Mouse (Mus musculus) forebrain, embryonic 11.5 days (tissue): ENCODE results near the gene Ganab. TPM values are rescaled to one million over a fixed set of nuclear protein-coding genes. Genes with fewer than 3 reads are reported as not detected.

Experiments
- ATAC-seq: fragments of 200-750 bp; cut with Nextera tagmentation; replicated peaks from 2 replicates; pipeline ENCODE4 v1.8.0; 2017; ENCODE audit warnings: moderate TSS enrichment; ENCODE audit not compliant: low FRiP score
- DNase-seq: peaks from one replicate; pipeline ENCODE4 v3.0.0-alpha.2; 2017; ENCODE audit warnings: low spot score
- H3K27ac ChIP-seq: fragments of 300-500 bp; sonication (generic); 2 replicates; pipeline ENCODE4 v1.5.1; 2014; ENCODE audit warnings: low read depth, low read length
- H3K27me3 ChIP-seq: fragments of 300-500 bp; sonication (generic); 2 replicates; pipeline ENCODE4 v1.6.1; 2014; ENCODE audit warnings: mild to moderate bottlenecking, low read length, mixed read lengths; ENCODE audit not compliant: control insufficient read depth, insufficient read depth
- H3K36me3 ChIP-seq: fragments of 300-500 bp; sonication (generic); 2 replicates; pipeline ENCODE4 v1.6.1; 2014; ENCODE audit warnings: mild to moderate bottlenecking, low read length, moderate library complexity, mixed read lengths; ENCODE audit not compliant: control insufficient read depth, insufficient read depth
- H3K4me1 ChIP-seq: fragments of 300-500 bp; sonication (generic); replicated peaks from 2 replicates; pipeline ENCODE4 v1.6.1; 2014; ENCODE audit warnings: low read length, mixed read lengths; ENCODE audit not compliant: control insufficient read depth, insufficient read depth
- H3K4me2 ChIP-seq: fragments of 300-500 bp; sonication (generic); 2 replicates; pipeline ENCODE4 v1.6.1; 2014; ENCODE audit warnings: low read depth, mild to moderate bottlenecking, low read length, moderate library complexity, mixed read lengths; ENCODE audit not compliant: severe bottlenecking
- H3K4me3 ChIP-seq: fragments of 300-500 bp; sonication (generic); 2 replicates; pipeline ENCODE4 v1.5.1; 2014; ENCODE audit warnings: low read depth, low read length
- H3K9ac ChIP-seq: fragments of 300-500 bp; sonication (generic); 2 replicates; pipeline ENCODE4 v1.6.1; 2014; ENCODE audit warnings: low read length
- H3K9me3 ChIP-seq: fragments of 300-500 bp; sonication (generic); 2 replicates; pipeline ENCODE4 v1.6.1; 2016; ENCODE audit warnings: low read length, mixed read lengths; ENCODE audit not compliant: control insufficient read depth
- WGBS: fragments of 180-500 bp; shearing (Covaris S2); extraction: QIAGEN DNeasy Blood & Tissue Kit; methylation state at CpG from one replicate; pipeline ENCODE4 v1.1.7; 2014; 5-methylcytosine and 5-hydroxymethylcytosine counted together
- polyA plus RNA-seq: library from polyadenylated mRNA; unstranded; fragments of >200 nt; fragmentation: Nextera tagmentation; extraction: Ambion mirVana; gene quantifications from 2 replicates; pipeline ENCODE4 v1.2.1, GENCODE M21; 2014

The Ganab gene
- polyA plus RNA-seq, 1 experiment from 2014 or later, result 119 TPM

DNA sequence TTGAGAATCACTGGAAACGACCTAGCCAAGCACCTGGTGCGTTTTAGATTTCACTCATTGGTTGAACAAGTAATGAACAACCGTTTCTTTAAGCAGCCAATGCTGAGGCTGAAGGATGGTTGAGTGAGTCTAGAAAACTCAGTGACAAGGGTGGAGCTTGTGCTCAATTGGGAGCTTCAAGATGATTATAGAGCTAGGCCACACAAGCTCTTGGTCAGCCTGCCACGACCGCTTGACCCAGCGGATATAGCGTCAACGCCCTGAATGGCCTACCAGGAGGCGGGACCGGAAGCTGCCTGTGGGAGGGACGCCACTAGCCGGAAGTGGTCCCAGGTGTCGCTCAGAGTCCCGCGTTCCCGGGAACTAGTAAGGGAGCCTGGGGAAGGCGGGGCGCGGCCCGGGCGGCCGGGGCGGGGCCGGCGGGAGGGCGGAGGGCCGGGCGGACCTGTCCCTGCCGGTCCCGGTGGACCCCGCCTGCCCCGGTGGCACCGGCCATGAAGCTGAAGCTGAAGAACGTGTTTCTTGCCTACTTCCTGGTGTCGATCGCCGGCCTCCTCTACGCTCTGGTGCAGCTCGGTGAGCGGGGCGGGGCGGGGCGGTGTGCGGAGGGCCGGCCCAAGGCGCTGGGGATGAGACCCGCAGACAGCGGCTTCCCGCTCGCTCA, 22.3 kb downstream of the Ganab start, which contains the start of gene B3gat3:
Gene B3gat3 (plus strand): TSS at position 302 of the 664 bp plus-strand sequence.
- Histone ChIP-seq H3K27ac (peak within 1 kb of the TSS; percentile 68), H3K36me3 (peaks cover 14% of the 10 kb centered on the region), H3K4me3 (peak within 1 kb of the TSS; percentile 89), H3K9ac (peak within 1 kb of the TSS; percentile 77), H3K4me1 (peaks cover 4% of the 10 kb centered on the region; the same call in 1 of the 2 replicates), H3K9me3 (no peaks in the 10 kb centered on the region), H3K27me3 (no peaks in the 10 kb centered on the region), H3K4me2 (peak within 1 kb of the TSS; percentile 93)
- WGBS, result 3% methylated on average over 43 of the region's 50 CpGs
- ATAC-seq (peak; percentile 98), DNase-seq (peak; percentile 95)

DNA sequence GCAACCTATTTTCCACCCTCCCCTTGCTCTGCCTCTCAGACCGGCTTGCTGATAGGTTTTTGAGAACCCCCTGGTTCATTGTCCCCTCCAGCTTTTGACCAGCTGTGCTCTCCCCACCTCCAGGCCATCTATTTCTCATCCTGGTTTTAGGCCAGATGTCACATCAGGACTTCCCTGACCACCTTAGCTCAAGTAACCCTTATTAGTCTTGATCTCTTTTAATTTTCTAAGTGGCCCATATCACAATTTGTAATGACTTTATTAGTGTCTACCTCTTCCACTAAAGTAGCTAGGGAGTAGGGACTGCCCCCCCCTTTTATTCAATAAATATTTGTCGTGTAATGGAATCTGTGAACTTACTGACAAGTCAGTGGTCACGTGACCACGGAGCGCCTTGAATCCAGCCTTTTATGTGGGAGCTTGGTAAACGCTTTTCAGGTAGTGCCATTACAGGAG, 23.0 kb downstream of the Ganab start:
- H3K4me2 ChIP-seq, result peak overlapping the region; percentile 93
- DNase-seq (no peak), ATAC-seq (no peak)

DNA sequence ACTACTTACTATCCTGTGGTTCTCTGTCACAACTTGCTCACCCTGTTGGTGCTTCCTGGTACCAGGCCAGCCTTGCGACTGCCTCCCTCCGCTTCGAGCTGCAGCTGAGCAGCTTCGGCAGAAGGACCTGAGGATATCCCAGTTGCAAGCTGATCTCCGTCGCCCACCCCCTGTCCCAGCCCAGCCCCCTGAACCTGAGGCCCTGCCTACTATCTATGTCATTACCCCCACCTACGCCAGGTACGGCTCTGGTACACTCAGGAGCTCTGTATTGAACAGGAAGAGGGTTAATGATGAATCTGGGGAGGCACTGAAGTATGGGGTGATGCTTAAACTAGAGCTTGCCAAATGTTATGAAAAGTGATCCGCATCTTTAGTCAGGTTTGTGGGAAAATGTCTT, 23.9 kb downstream of the Ganab start:
- no peak for ATAC-seq

More for the DNA sequence above, 23.0 kb downstream of the Ganab start:
- Histone ChIP-seq H3K27ac (peak overlapping the region; percentile 68), H3K4me3 (peak overlapping the region; percentile 89), H3K9ac (peak overlapping the region; percentile 77), H3K36me3 (peaks cover 7% of the 10 kb centered on the region), H3K4me1 (peaks cover 4% of the 10 kb centered on the region; the same call in 1 of the 2 replicates), H3K27me3 (no peaks in the 10 kb centered on the region), H3K9me3 (no peaks in the 10 kb centered on the region)
- WGBS, result 2% methylated on average over 6 of the region's 6 CpGs

DNA sequence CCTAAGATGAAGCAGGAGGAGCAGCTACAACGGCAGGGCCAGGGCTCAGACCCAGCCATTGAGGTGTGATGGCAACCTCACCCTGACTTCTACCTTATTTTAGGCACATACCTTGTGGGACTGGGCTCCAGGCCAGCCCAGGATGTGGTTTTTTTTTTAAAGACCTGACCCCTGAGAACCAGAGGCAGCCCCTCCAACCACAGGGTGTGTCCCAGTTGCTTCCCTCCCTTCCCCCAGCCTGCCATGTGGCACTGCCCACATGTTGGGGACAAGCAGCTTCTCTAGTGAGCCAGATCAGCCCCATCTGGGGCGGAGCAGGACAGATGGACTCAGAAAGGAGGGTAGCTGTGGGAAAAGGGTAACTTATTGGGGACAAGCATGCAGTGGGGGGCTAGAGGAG, 28.9 kb downstream of the Ganab start:
- Histone ChIP-seq H3K4me1 (peaks cover 11% of the 10 kb centered on the region; the same call in 1 of the 2 replicates), H3K4me3 (no peak overlapping the region), H3K27me3 (no peaks in the 10 kb centered on the region), H3K9ac (no peak overlapping the region), H3K4me2 (no peak overlapping the region), H3K9me3 (no peaks in the 10 kb centered on the region), H3K27ac (no peak overlapping the region), H3K36me3 (no peaks in the 10 kb centered on the region; the same call in 1 of the 2 replicates)
- DNase-seq (no peak), ATAC-seq (no peak)
- WGBS, result 94% methylated on average over 2 of the region's 2 CpGs

More for the DNA sequence above, 23.9 kb downstream of the Ganab start:
- Histone ChIP-seq H3K4me3 (no peak overlapping the region), H3K9ac (no peak overlapping the region), H3K9me3 (no peaks in the 10 kb centered on the region), H3K4me2 (no peak overlapping the region), H3K27me3 (no peaks in the 10 kb centered on the region), H3K27ac (no peak overlapping the region), H3K4me1 (peaks cover 4% of the 10 kb centered on the region; the same call in 1 of the 2 replicates), H3K36me3 (no peaks in the 10 kb centered on the region)
- no peak for DNase-seq
- 77% methylated on average over 9 of the region's 9 CpGs for WGBS

DNA sequence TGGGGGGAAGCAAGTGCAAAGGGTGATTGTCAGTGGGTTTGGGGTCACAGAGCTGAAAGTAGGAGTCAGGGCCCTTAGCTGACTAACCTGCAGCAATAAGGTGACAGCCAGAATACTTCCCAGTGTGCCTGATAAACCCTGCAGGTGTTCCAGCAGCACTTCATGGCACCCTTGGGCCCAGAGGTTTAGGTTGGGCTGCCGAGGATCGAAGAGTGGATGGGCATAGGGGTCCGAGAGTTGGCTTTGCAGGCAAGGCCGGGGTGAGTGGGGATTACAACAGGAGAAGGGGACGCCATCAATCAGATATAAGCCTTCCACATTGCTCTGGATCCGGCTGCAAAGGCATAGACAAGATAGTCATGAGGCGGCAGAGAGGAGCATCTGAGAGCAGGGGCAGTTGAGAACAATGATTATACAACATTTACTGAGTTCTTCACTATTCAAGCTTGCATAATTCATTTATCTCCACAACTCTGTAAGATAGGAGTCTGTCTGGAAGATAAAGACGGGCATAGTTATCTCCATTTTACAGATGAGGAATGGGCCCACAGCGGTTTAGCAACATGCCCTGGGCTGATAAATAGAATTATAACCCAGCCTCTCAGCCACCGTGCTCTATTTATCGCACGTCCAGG, 30.1 kb downstream of the Ganab start:
- WGBS, result 88% methylated on average over 12 of the region's 12 CpGs
- H3K4me1 ChIP-seq, result peaks cover 11% of the 10 kb centered on the region; the same call in 1 of the 2 replicates
- H3K27me3 ChIP-seq, result no peaks in the 10 kb centered on the region
- H3K4me2 ChIP-seq, result no peak overlapping the region
- no peaks in the 10 kb centered on the region; the same call in 1 of the 2 replicates for H3K36me3 ChIP-seq
- no peak overlapping the region for H3K27ac ChIP-seq
- ATAC-seq (no peak), DNase-seq (no peak)
- no peak overlapping the region for H3K4me3 ChIP-seq
- no peak overlapping the region for H3K9ac ChIP-seq
- no peaks in the 10 kb centered on the region for H3K9me3 ChIP-seq

DNA sequence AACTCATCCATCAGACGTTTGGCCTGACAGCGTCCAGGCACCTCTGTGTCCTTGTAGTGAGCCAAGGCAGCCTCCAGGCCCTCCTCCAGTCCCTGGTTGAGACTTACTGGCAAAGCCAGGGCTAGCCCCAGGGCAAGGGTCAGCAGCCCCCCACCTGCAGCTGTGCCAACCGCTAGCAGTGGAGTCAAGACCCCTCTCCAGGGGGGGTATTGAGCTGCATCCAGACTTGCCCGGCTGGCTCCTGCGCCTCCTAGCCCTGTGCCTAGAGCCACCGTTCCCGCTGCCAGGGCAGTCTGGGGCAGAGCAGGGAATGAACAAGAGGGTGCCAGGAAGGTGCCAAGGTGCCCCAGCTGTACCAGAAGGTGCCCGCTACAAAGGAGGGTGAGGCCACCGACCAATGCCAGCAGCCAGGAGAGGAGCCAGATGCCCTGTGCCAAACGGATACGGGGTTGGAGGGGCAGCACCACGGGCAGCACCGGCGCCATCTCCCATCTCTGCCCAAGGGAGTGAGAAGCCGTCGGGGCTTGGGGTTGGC, 30.9 kb downstream of the Ganab start:
- no peaks in the 10 kb centered on the region; the same call in 1 of the 2 replicates for H3K36me3 ChIP-seq
- H3K27ac ChIP-seq, result 0 out of 2 replicates have a peak overlapping the region, but pooled peaks have one; percentile 18
- 17% methylated on average over 16 of the region's 16 CpGs for WGBS

DNA sequence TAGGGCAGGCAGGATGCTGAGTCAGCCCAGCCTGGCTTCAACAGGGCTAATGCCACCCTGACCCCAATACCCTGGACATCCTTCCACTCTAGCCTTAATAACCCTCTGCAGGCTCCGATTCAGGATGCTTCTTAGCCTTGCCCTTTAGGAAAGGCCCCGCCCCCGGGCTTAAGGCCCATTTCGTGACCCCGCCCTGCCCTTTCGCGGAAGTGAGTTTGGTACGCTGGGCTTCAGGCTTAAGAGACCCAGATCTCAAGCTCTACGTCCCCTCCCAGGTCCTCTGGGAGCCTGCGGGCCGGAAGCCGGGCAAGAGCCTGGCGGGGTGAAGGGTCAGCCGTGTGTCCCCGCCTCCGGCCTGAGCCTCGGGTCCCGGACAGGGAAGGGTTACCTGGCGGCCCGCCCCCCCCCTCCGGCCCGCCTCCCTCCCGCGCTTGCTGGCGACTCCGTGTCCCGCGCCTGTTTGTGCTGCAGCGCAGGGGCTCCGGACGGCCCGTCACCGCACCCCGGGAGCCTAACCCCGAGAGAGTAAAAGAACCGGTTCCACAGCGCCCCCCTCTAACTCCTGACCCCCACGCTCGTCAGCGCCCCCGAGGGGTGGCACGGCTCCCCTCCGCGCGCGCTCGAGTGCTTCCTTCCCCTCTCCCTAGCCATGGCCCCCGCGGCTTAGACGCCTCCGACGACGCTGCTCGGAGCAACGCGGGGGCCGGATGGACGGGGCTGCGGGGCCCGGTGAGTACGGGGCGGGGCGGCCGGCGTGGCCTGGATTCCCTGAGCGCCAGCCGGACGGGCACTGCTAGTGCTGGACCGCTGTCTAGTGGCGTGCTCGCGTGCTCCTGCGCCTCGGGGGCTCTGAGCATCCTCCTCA, 31.6 kb downstream of the Ganab start, which contains the start of the genes Rom1 and Eml3:
Gene Rom1 (minus strand): TSS at position 133 of the 865 bp plus-strand sequence.
Gene Eml3 (plus strand): TSS at position 329 of the 865 bp plus-strand sequence.
- DNase-seq, result peak; percentile 79
- Histone ChIP-seq H3K27me3 (no peaks in the 10 kb centered on the region), H3K4me2 (peak within 1 kb of the TSS; percentile 86), H3K36me3 (no peaks in the 10 kb centered on the region; the same call in 1 of the 2 replicates), H3K4me3 (peak within 1 kb of the TSS; percentile 64), H3K4me1 (peaks cover 11% of the 10 kb centered on the region; the same call in 1 of the 2 replicates), H3K9me3 (no peaks in the 10 kb centered on the region), H3K27ac (peak within 1 kb of the TSS; percentile 25; the same call in 1 of the 2 replicates), H3K9ac (peak within 1 kb of the TSS; percentile 79)
- WGBS, result under 1% methylated on average over 47 of the region's 74 CpGs
- peak; percentile 82 for ATAC-seq

More for the DNA sequence above, 30.9 kb downstream of the Ganab start:
- Histone ChIP-seq H3K4me1 (peaks cover 11% of the 10 kb centered on the region; the same call in 1 of the 2 replicates), H3K9ac (peak overlapping the region; percentile 79; the same call in 1 of the 2 replicates), H3K4me2 (peak overlapping the region; percentile 86; the same call in 1 of the 2 replicates), H3K4me3 (peak overlapping the region; percentile 64), H3K9me3 (no peaks in the 10 kb centered on the region), H3K27me3 (no peaks in the 10 kb centered on the region)
- peak; percentile 16; the same call in 1 of the 2 replicates for ATAC-seq
- no peak for DNase-seq
